Mouse (Mus musculus) limb, embryonic 11.5 days (tissue): ENCODE data around the gene Ifnb1. TPM values are rescaled to one million over a fixed set of nuclear protein-coding genes. Genes with fewer than 3 reads are reported as not detected.
"Not testable (repeated sequence)": the region's sequence is repeated elsewhere in the genome, so short reads cannot be mapped to it uniquely, and the experiment has no call there.

Experiments used
- ATAC-seq: fragments of 200-750 bp; cut with Nextera tagmentation; 2 replicates; pipeline ENCODE4 v1.8.0; 2017; ENCODE audit warnings: low read depth; ENCODE audit not compliant: insufficient number of reproducible peaks, low FRiP score, low TSS enrichment
- DNase-seq: peaks from one replicate; pipeline ENCODE4 v3.0.0-alpha.2; 2015; ENCODE audit warnings: low spot score
- H3K27ac ChIP-seq: fragments of 300-500 bp; sonication (generic); replicated peaks from 2 replicates; pipeline ENCODE4 v1.5.1; 2014; ENCODE audit warnings: low read depth, mild to moderate bottlenecking, low read length
- H3K27me3 ChIP-seq: fragments of 300-500 bp; sonication (generic); 2 replicates; pipeline ENCODE4 v1.6.1; 2014; ENCODE audit warnings: mild to moderate bottlenecking, low read length, mixed read lengths; ENCODE audit not compliant: control insufficient read depth, insufficient read depth
- H3K36me3 ChIP-seq: fragments of 300-500 bp; sonication (generic); 2 replicates; pipeline ENCODE4 v1.6.1; 2014; ENCODE audit warnings: mild to moderate bottlenecking, low read length, moderate library complexity, mixed read lengths; ENCODE audit not compliant: control insufficient read depth, insufficient read depth
- H3K4me1 ChIP-seq: fragments of 300-500 bp; sonication (generic); 2 replicates; pipeline ENCODE4 v1.6.1; 2014; ENCODE audit warnings: low read length, mixed read lengths; ENCODE audit not compliant: control insufficient read depth, insufficient read depth
- H3K4me2 ChIP-seq: fragments of 300-500 bp; sonication (generic); 2 replicates; pipeline ENCODE4 v1.6.1; 2014; ENCODE audit warnings: low read depth, mild to moderate bottlenecking, moderate library complexity; ENCODE audit not compliant: severe bottlenecking
- H3K4me3 ChIP-seq: fragments of 300-500 bp; sonication (generic); 2 replicates; pipeline ENCODE4 v1.5.1; 2014; ENCODE audit warnings: low read depth, low read length
- H3K9ac ChIP-seq: fragments of 300-500 bp; sonication (generic); 2 replicates; pipeline ENCODE4 v1.6.1; 2014; ENCODE audit warnings: mild to moderate bottlenecking, low read length
- H3K9me3 ChIP-seq: fragments of 300-500 bp; sonication (generic); 2 replicates; pipeline ENCODE4 v1.6.1; 2016; ENCODE audit warnings: low read length; ENCODE audit not compliant: control insufficient read depth
- WGBS: fragments of 180-500 bp; shearing (Covaris S2); extraction: QIAGEN DNeasy Blood & Tissue Kit; methylation state at CpG from one replicate; pipeline ENCODE4 v1.1.7; 2014; 5-methylcytosine and 5-hydroxymethylcytosine counted together
- polyA plus RNA-seq: library from polyadenylated mRNA; unstranded; fragments of >200 nt; fragmentation: Nextera tagmentation; extraction: Ambion mirVana; gene quantifications from 2 replicates; pipeline ENCODE4 v1.2.1, GENCODE M21; 2014

The Ifnb1 gene
- polyA plus RNA-seq = not detected in 2 replicates

GRCm38 (mm10) chr4:88522674-88523073 lies at the start of gene Ifnb1:
Ifnb1 (minus strand) TSS chr4:88522774.
- DNase-seq (no peak), ATAC-seq (no peak)
- Histone ChIP-seq H3K4me2 (no peak within 1 kb of the TSS), H3K4me3 (no peak within 1 kb of the TSS), H3K4me1 (no peaks in the 10 kb centered on the region), H3K36me3 (no peaks in the 10 kb centered on the region), H3K27ac (no peak within 1 kb of the TSS), H3K9me3 (no peaks in the 10 kb centered on the region), H3K9ac (no peak within 1 kb of the TSS), H3K27me3 (no peaks in the 10 kb centered on the region)
- WGBS = 85% methylated on average over 4 of the region's 4 CpGs

DNA sequence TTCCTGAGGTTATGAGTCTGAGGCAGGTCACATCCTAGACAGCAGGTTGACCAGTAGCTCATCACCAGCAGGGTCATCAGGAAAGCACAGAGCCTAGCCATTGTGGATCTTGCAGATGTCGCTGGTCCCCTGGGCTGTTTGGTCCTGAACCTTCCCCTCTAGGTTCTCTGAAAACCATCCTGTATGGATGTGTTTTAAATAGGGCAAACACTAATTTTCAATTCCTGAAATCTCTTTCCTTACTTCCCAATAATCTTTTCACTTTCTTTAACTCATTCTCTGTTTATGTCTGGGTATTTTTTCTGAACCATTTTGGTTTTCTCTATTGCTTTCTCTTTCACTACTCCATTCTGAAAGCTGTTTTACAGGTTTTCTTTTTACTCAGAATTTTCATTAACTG lies 49.1 kb upstream of the Ifnb1 start, which contains the start of gene Ifna14:
Gene Ifna14 (minus strand): TSS at position 101 of the 400 bp plus-strand sequence.
- no peaks in the 10 kb centered on the region for H3K36me3 ChIP-seq
- no peaks in the 10 kb centered on the region for H3K27me3 ChIP-seq
- ATAC-seq = no peak
- no peak within 1 kb of the TSS for H3K4me3 ChIP-seq
- DNase-seq = no peak
- no peaks in the 10 kb centered on the region for H3K9me3 ChIP-seq
- no peak within 1 kb of the TSS for H3K4me2 ChIP-seq
- H3K9ac ChIP-seq = no peak within 1 kb of the TSS
- 69% methylated on average over 1 of the region's 1 CpGs for WGBS
- H3K4me1 ChIP-seq = no peaks in the 10 kb centered on the region
- H3K27ac ChIP-seq = no peak within 1 kb of the TSS

DNA sequence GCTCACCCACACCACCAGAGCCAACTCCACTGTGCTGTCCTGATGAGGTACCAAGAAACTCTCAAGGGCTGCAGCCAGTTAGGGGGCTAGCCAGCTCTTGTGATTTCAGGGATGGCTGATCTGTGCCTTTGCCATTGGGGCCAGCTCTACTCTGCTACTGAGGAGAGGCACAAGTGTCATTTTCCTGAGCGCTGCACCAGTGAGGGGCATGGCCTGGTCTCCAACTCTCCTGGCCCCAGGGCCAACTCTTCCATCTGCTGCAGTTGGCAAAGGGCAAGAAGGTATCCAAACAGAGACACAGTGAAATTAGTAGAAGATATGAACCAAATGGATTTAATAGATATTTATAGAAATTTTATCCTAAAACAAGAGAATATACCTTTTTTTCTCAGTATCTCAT lies 39.2 kb upstream of the Ifnb1 start:
- no peak overlapping the region for H3K4me2 ChIP-seq
- H3K9ac ChIP-seq = no peak overlapping the region
- no peaks in the 10 kb centered on the region for H3K27me3 ChIP-seq
- DNase-seq (no peak), ATAC-seq (no peak)
- 92% methylated on average over 1 of the region's 1 CpGs for WGBS
- H3K27ac ChIP-seq = no peak overlapping the region
- no peaks in the 10 kb centered on the region for H3K36me3 ChIP-seq
- H3K4me3 ChIP-seq = no peak overlapping the region
- H3K9me3 ChIP-seq = no peaks in the 10 kb centered on the region
- no peaks in the 10 kb centered on the region for H3K4me1 ChIP-seq

GRCm38 (mm10) chr4:88558145-88558544 lies 35.6 kb upstream of the Ifnb1 start, which contains the start of gene Ifna15:
Ifna15 (minus strand) TSS chr4:88558245.
- H3K4me2 ChIP-seq, H3K4me1 ChIP-seq, DNase-seq, H3K9me3 ChIP-seq, H3K36me3 ChIP-seq, H3K27ac ChIP-seq, ATAC-seq, H3K27me3 ChIP-seq, H3K9ac ChIP-seq, H3K4me3 ChIP-seq: not testable (repeated sequence)

- DNase-seq (peak; percentile 81), ATAC-seq (peak; percentile 31; the same call in 1 of the 2 replicates)
- Histone ChIP-seq H3K36me3 (no peaks in the 10 kb centered on the region), H3K9ac (no peak overlapping the region), H3K27me3 (no peaks in the 10 kb centered on the region), H3K9me3 (no peaks in the 10 kb centered on the region), H3K27ac (no peak overlapping the region), H3K4me1 (no peaks in the 10 kb centered on the region), H3K4me3 (no peak overlapping the region), H3K4me2 (no peak overlapping the region)
- 33% methylated on average over 22 of the region's 22 CpGs for WGBS
Measured at GRCm38 (mm10) chr4:88550161-88550945, 27.8 kb upstream of the Ifnb1 start.

- DNase-seq = no peak
- Histone ChIP-seq H3K27me3 (no peaks in the 10 kb centered on the region), H3K4me3 (no peak overlapping the region), H3K4me2 (no peak overlapping the region), H3K36me3 (no peaks in the 10 kb centered on the region), H3K4me1 (no peaks in the 10 kb centered on the region), H3K27ac (no peak overlapping the region), H3K9ac (no peak overlapping the region), H3K9me3 (no peaks in the 10 kb centered on the region)
- ATAC-seq = no peak
- WGBS = 76% methylated on average over 1 of the region's 1 CpGs
Measured at GRCm38 (mm10) chr4:88547986-88548385, 25.4 kb upstream of the Ifnb1 start.

GRCm38 (mm10) chr4:88543649-88544234 lies 21.2 kb upstream of the Ifnb1 start:
- DNase-seq = no peak
- H3K9ac ChIP-seq = no peak overlapping the region
- no peak overlapping the region for H3K27ac ChIP-seq
- H3K9me3 ChIP-seq = no peaks in the 10 kb centered on the region
- no peaks in the 10 kb centered on the region for H3K27me3 ChIP-seq
- H3K36me3 ChIP-seq = no peaks in the 10 kb centered on the region
- no peak overlapping the region for H3K4me3 ChIP-seq
- H3K4me2 ChIP-seq = no peak overlapping the region
- WGBS = 55% methylated on average over 2 of the region's 2 CpGs
- ATAC-seq = no peak
- H3K4me1 ChIP-seq = no peaks in the 10 kb centered on the region

DNA sequence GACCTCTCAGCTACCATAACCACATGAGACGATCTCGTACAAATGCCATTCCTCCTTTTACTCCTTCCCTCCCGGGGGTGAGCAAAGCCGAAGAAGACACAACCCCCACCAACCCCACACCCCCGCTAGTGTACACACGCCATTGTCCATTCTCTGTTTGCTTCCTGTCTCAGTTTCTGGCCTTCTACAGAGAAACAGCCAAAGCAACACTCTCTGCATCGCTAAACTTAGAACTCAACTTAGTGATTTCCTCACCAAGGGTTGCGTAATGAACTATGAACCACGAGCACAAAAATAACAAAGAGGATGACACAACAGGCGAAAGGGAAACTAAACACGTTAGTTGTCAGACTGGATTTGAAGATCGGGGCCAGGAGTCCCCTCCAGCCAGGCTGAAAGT lies 14.8 kb upstream of the Ifnb1 start:
- no peak overlapping the region for H3K4me3 ChIP-seq
- H3K9me3 ChIP-seq = no peaks in the 10 kb centered on the region
- 89% methylated on average over 12 of the region's 12 CpGs for WGBS
- H3K36me3 ChIP-seq = no peaks in the 10 kb centered on the region
- DNase-seq (no peak), ATAC-seq (no peak)
- H3K4me2 ChIP-seq = no peak overlapping the region
- no peaks in the 10 kb centered on the region for H3K27me3 ChIP-seq
- H3K9ac ChIP-seq = no peak overlapping the region
- no peak overlapping the region for H3K27ac ChIP-seq
- no peaks in the 10 kb centered on the region for H3K4me1 ChIP-seq
